Mouse (Mus musculus) adrenal gland, postnatal 36 days (tissue): ENCODE measurements around the gene Sema3b. TPM values are rescaled to one million over a fixed set of nuclear protein-coding genes. Genes with fewer than 3 reads are reported as not detected.
A peak's percentile ranks its signal among the peaks of the same experiment; 100 is the strongest.
"Not testable (repeated sequence)": the region's sequence is repeated elsewhere in the genome, so short reads cannot be mapped to it uniquely, and the experiment has no call there.

Source experiments
- DNase-seq, 2 experiments: peaks; one replicate each; pipeline ENCODE4 v3.0.0; 2021; ENCODE audit warnings: mixed read lengths in 1 of 2
- total RNA-seq, 2 experiments: library from RNA; stranded (reverse); gene quantifications; 2 replicates each; pipeline ENCODE4 v1.2.3; 2021

Gene Sema3b
- total RNA-seq, 2 experiments from 2014 or later, result 4.6 to 8.4 TPM

DNA sequence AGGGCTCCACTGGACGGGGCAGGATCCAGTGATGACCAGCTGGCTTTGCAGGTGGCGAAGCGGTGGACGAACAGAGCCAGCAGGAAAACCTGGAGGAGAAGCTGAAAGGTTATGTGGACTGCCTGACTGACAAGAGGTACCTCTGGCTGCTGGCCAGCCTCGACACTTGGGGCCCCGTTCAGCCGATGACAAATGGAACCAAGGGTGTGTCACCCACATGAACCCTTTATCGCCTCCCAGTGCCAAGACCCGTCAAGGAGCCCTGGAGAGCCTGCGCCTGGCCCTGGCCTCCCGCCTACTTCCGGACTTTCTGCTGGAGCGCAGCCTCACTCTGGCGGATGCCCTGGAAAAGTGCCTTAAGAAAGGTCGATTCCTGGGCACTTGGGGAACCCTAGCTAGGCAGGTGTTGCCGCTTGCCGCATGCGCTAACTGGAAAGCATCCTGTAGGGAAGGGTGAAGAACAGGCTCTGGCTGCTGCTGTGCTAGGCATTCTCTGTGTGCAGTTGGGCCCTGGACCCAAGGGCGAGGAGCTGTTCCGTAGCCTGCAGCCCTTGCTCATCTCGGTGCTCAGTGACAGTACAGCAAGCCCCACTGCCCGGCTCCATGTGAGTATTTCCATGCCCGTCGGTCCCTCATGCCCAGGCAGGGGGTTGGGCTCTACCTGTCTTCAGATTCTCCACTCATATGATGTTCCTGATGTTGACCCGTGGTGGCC lies 18.8 kb downstream of the Sema3b start:
- no peak for DNase-seq

DNA sequence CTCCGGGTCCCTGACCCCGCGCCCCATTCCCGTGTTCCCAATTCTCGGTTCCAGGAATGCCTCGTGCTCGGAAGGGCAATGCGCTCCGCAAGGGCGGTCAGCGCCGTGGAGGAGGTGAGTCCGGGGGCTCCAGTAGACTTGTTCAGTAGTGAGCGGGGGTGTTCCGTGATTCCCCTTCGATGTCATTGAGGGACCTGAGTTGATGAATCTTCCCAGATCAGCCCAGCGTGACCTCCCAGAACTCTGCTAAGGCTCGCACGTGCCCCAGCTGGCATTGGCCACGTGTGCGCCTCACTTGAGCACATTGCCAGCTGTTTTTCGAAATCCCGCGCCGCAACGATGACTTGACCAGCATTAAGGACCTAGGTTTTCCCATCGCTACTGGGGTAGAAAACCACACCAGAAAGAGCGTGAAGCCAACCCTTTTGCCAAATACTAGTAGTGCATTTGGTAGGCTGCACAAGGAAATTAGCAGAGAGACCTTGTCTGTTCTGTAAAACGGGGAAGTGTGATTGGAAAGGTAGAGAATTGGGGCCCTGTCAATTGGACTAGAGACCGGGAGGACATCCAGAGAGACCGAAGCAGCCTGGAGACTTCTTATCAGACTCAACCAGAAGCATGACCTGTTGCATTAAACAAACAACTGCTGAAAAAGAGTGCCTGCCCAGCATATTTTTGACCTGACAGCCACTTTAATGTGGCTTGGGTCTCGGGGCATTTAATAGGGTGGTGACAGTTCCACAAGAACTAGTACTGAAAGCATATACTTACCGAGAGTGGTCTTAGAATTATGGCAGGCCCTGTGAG lies 21.0 kb downstream of the Sema3b start:
- peak; percentile 62 to 75 for DNase-seq

DNA sequence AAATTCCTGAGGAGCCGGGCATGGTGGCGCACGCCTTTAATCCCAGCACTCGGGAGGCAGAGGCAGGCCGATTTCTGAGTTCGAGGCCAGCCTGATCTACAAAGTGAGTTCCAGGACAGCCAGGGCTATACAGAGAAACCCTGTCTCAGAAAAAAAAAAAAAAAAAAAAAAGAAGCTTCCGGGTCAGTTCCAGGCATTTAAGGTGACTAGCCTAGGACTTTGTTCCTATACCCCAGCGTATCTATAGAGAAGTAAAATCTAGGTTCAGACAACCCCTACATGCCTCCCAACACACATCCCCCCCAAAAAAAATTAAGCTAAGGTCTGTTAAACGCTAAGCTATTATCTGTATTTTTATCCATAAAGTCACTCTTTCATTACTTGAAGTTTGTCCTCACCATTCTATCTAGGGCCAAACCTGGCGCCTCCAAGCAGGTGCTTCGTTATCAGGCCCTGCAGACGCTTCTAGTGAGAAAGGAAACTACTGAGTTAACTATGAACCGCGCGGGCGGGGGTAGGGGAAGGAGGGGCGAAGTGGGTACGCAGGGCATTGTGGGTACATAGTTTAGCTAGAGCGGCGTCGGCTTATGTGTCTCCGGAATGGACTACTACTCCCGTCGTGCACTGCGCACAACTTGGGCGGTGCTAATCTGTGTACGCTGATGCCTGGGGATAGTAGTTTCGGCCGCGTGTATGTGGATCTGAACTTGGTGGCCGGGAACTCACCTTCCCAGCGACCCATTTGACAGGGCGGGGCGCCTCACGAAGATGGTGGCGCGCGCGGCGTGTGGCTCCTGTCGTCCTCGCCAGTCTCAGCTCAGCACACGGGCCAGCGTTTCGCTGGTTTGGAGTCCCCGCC lies 21.8 kb downstream of the Sema3b start, which contains the start of gene Ifrd2:
Gene Ifrd2 (plus strand): TSS at position 669 of the 859 bp plus-strand sequence.
- DNase-seq, result peak; percentile 96 to 97

- no peak for DNase-seq
Measured at GRCm38 (mm10) chr9:107586504-107586903, 22.5 kb downstream of the Sema3b start.

DNA sequence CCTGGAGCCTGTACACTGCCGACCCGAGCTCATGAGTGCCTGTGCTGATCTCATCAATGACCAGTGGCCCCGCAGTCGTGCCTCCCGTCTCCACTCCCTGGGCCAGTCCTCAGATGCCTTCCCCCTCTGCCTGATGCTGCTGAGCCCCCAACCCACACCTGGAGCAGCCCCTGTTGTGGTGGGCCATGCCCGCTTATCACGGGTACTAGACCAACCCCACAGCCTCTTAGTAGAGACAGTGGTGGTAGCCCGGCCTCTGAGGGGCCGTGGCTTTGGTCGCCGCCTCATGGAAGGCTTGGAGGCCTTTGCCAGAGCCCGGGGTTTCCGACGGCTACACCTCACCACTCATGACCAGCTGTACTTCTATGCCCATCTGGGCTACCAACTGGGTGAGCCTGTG lies 25.9 kb downstream of the Sema3b start:
- no peak for DNase-seq

GRCm38 (mm10) chr9:107582509-107583062 lies 26.4 kb downstream of the Sema3b start:
- DNase-seq, result no peak

DNA sequence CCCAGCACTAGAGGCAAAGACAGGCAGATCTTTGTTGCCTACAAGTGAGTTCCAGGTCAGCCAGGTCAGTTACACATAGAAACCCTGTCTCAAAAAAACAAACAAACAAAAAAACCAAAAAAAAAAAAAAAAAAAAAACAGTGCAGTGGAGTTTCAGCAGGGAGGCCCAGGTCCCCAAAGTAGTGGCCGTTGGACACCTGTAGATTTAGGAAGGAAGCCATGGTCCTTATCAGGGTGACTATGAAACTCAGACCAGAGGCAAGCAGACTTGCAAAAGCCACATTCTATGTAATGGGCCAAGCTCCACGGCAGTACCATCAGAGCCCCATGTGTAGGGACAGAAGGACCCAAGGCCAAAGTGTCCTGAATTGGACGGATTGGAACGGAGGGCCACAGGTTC lies 27.4 kb downstream of the Sema3b start:
- no peak for DNase-seq

- peak; percentile 93 to 94 for DNase-seq
Measured at GRCm38 (mm10) chr9:107580501-107581317, 28.3 kb downstream of the Sema3b start, which contains the start of gene Hyal3. TSS of gene Hyal3 (plus strand) at chr9:107580818.

DNA sequence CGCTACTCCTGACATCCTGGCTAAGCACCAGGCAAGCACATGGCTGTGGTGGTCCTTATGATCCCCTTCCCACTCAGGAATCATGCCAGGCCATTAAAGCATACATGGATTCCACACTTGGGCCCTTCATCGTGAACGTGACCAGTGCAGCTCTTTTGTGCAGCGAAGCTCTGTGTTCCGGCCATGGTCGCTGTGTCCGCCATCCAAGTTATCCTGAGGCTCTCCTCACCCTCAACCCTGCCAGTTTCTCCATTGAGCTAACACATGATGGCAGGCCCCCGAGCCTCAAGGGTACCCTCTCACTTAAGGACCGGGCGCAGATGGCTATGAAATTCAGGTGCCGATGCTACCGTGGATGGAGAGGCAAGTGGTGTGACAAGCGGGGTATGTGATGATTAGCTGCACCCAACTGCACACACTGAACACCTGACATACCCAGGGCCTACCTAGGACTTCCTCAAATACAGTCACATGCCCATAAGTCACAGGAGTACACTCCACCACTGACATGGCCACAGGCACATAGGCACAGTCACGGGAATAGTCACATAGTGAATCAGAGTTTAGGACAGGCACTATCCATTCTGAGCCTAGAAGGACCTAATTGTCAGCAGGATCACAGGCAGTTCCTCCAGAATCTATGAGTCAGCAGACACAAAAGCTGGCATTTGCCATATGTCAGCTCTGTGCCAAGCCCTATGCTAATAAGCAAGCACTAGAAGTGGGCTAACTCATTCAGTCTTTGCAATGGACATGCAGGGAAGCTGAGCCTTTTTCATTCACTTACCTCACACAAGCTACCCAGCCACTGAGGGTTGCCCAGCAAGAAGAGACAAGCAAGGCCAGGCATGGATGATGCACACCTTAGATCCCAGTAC lies 29.8 kb downstream of the Sema3b start:
- no peak for DNase-seq

GRCm38 (mm10) chr9:107578587-107578986 lies 30.4 kb downstream of the Sema3b start, which contains the start of gene Naa80:
TSS of gene Naa80 (plus strand) at chr9:107578887.
- no peak for DNase-seq

DNA sequence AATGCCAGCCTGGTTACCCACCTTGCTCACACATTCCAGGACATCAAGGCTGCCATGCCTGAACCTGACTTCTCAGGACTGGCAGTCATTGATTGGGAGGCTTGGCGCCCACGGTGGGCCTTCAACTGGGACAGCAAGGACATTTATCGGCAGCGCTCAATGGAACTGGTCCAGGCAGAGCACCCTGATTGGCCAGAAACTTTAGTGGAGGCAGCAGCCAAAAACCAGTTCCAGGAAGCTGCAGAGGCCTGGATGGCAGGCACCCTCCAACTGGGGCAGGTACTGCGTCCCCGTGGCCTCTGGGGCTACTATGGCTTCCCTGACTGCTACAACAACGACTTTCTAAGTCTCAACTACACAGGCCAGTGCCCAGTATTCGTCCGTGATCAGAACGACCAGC lies 31.2 kb downstream of the Sema3b start:
- DNase-seq, result peak in 1 of 2 experiments; percentile 52

- peak; percentile 87 to 91 for DNase-seq
Measured at GRCm38 (mm10) chr9:107576357-107577107, 32.5 kb downstream of the Sema3b start, which contains the start of gene Hyal1. TSS of gene Hyal1 (plus strand) at chr9:107576927.

GRCm38 (mm10) chr9:107575579-107576356 lies 33.3 kb downstream of the Sema3b start:
- no peak for DNase-seq

- not testable (repeated sequence) for DNase-seq
Measured at GRCm38 (mm10) chr9:107573774-107574173, 35.3 kb downstream of the Sema3b start.

DNA sequence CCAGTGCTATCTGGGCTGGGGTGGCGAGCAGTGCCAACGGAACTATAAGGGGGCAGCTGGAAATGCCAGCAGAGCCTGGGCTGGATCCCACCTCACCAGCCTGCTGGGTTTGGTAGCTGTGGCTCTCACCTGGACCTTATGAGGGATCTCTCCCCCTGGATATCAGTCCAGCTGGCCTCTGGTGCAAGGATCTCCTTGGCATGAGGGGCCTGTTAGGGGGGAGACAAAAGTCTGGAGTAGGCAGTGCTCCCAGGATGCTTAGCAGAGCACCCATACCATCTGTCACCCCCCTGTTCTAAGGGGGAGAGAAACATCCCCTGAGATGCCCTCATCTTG lies 36.7 kb downstream of the Sema3b start:
- no peak for DNase-seq

DNA sequence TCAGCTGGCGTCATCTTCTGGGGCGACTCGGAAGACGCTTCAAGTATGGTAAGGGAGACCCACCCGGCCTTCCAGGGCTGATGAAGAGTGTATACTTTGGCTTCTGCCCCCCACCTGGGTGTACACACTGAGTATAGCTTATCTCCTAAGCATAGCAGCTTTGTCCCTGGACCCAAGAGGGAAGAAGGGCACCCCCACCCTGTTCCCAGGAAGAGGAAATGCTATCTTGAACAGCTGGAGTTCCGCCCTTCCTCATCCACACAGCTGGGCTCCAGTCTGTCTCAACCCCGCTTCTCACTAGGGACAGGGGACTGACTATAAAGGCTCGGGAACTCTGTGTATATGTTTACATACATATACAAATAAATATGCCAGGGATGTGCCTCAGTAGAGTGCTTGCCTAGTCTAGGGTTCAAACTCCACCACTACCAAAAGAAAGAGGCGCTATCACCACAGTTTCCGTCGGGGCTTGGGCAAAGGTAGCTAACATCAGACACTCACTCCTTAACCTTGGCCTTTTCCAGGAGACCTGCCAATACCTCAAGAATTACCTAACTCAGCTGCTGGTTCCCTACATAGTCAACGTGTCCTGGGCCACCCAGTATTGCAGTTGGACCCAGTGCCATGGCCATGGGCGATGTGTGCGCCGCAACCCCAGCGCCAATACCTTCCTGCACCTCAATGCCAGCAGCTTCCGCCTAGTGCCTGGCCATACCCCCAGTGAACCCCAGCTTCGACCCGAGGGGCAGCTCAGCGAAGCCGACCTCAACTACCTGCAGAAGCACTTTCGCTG lies 37.3 kb downstream of the Sema3b start:
- DNase-seq, result no peak

- no peak for DNase-seq
Measured at GRCm38 (mm10) chr9:107570845-107571244, 38.2 kb downstream of the Sema3b start.

GRCm38 (mm10) chr9:107570016-107570415 lies 39.0 kb downstream of the Sema3b start:
- no peak for DNase-seq
